Mouse (Mus musculus) CH12.LX (cell line): ENCODE measurements around the gene Abca7. TPM values are rescaled to one million over a fixed set of nuclear protein-coding genes. Genes with fewer than 3 reads are reported as not detected.

Experiments
- DNase-seq: peaks from one replicate; pipeline ENCODE4 v3.0.0-alpha.2; 2013; ENCODE audit errors: extremely low read depth
- H3K27ac ChIP-seq: 2 replicates; pipeline ENCODE4 v1.5.1; 2012; ENCODE audit warnings: low read depth, mild to moderate bottlenecking, control low read depth, moderate library complexity; ENCODE audit not compliant: insufficient read depth
- H3K27me3 ChIP-seq: replicated peaks from 2 replicates; pipeline ENCODE3; 2012; ENCODE audit warnings: inconsistent platforms
- H3K36me3 ChIP-seq, 2 experiments: replicated peaks in 1 of 2; 2 replicates each; pipeline versions ENCODE3 to v1.6.1; 2012; ENCODE audit warnings: inconsistent platforms in 1 of 2, low read length in 1 of 2, mild to moderate bottlenecking in 1 of 2, mixed read lengths in 1 of 2, moderate library complexity in 1 of 2; ENCODE audit not compliant: control insufficient read depth in 1 of 2, insufficient read depth in 1 of 2
- H3K4me1 ChIP-seq, 2 experiments: 2 replicates each; pipeline ENCODE4 v1.6.1; 2012; ENCODE audit warnings: inconsistent platforms in 1 of 2, moderate library complexity in 1 of 2; ENCODE audit not compliant: insufficient read depth in 2 of 2, control insufficient read depth in 1 of 2
- H3K4me2 ChIP-seq: 2 replicates; pipeline ENCODE4 v1.6.1; 2012; ENCODE audit warnings: low read depth, mild to moderate bottlenecking, control low read depth; ENCODE audit not compliant: poor library complexity, insufficient read depth, severe bottlenecking
- H3K4me3 ChIP-seq, 3 experiments: fragments of 150-350 bp in 1 of 3; sonication (generic) in 1 of 3; replicated peaks in 1 of 3; 2 replicates each; pipeline versions ENCODE3 to v1.5.1; 2011 to 2012; ENCODE audit warnings: low read depth in 2 of 3, low read length in 2 of 3, mild to moderate bottlenecking in 2 of 3, moderate library complexity in 2 of 3, control low read depth in 1 of 3, improper control_type of control experiment in 1 of 3, inconsistent platforms in 1 of 3, mixed read lengths in 1 of 3; ENCODE audit not compliant: poor library complexity in 1 of 3
- H3K79me2 ChIP-seq: replicated peaks from 2 replicates; pipeline ENCODE4 v1.6.1; 2012; ENCODE audit warnings: mild to moderate bottlenecking, moderate library complexity; ENCODE audit not compliant: control insufficient read depth, poor library complexity, insufficient read depth, severe bottlenecking; ENCODE audit errors: extremely low read depth
- H3K9ac ChIP-seq: 2 replicates; pipeline ENCODE4 v1.6.1; 2012; ENCODE audit warnings: low read depth, mild to moderate bottlenecking, control low read depth, moderate library complexity; ENCODE audit not compliant: insufficient read depth
- H3K9me3 ChIP-seq: replicated peaks from 2 replicates; pipeline ENCODE3; 2012; ENCODE audit warnings: low read length, inconsistent platforms, mixed read lengths
- BHLHE40 ChIP-seq: IDR thresholded peaks from 2 replicates; pipeline ENCODE4 v1.6.1; 2011; ENCODE audit warnings: mild to moderate bottlenecking, low read depth, low read length, improper control_type of control experiment
- CHD1 ChIP-seq: IDR thresholded peaks from 2 replicates; pipeline ENCODE4 v1.6.1; 2012; ENCODE audit warnings: low read depth, low read length, improper control_type of control experiment, inconsistent platforms
- EP300 ChIP-seq: IDR thresholded peaks from 2 replicates; pipeline ENCODE4 v1.6.1; 2011; ENCODE audit warnings: low read length, improper control_type of control experiment
- ETS1 ChIP-seq: conservative IDR thresholded peaks from 2 replicates; pipeline ENCODE4 v1.6.1; 2012; ENCODE audit warnings: low read depth, mild to moderate bottlenecking, inconsistent platforms, low read length, improper control_type of control experiment, moderate library complexity
- GABPA ChIP-seq: IDR thresholded peaks from 2 replicates; pipeline ENCODE4 v1.6.1; 2012; ENCODE audit warnings: low read depth, low read length, improper control_type of control experiment, inconsistent platforms; ENCODE audit not compliant: insufficient replicate concordance
- KAT2A ChIP-seq: IDR thresholded peaks from 2 replicates; pipeline ENCODE4 v1.6.1; 2012; ENCODE audit warnings: low read length, improper control_type of control experiment, inconsistent platforms; ENCODE audit not compliant: insufficient replicate concordance
- MAFK ChIP-seq: IDR thresholded peaks from 2 replicates; pipeline ENCODE4 v1.6.1; 2011; ENCODE audit warnings: low read length, improper control_type of control experiment; ENCODE audit not compliant: insufficient replicate concordance
- MAZ ChIP-seq: IDR thresholded peaks from 2 replicates; pipeline ENCODE4 v1.6.1; 2012; ENCODE audit warnings: low read depth, mild to moderate bottlenecking, inconsistent platforms, low read length, improper control_type of control experiment, moderate library complexity
- MYC ChIP-seq: IDR thresholded peaks from 2 replicates; pipeline ENCODE4 v1.6.1; 2011; ENCODE audit warnings: low read depth, mild to moderate bottlenecking, improper control_type of control experiment, low read length
- NELFE ChIP-seq: IDR thresholded peaks from 2 replicates; pipeline ENCODE4 v1.6.1; 2011; ENCODE audit warnings: low read depth, low read length, improper control_type of control experiment
- NRF1 ChIP-seq: IDR thresholded peaks from 2 replicates; pipeline ENCODE4 v1.6.1; 2014; ENCODE audit warnings: low read depth, mild to moderate bottlenecking, inconsistent platforms, low read length, improper control_type of control experiment, moderate library complexity
- PAX5 ChIP-seq: IDR thresholded peaks from 2 replicates; pipeline ENCODE4 v1.6.1; 2012; ENCODE audit warnings: low read length, inconsistent platforms, mixed read lengths
- POLR2A ChIP-seq: IDR thresholded peaks from 2 replicates; pipeline ENCODE4 v1.6.1; 2011; ENCODE audit warnings: low read depth, mild to moderate bottlenecking, improper control_type of control experiment, low read length
- POLR2AphosphoS2 ChIP-seq: IDR thresholded peaks from 2 replicates; pipeline ENCODE4 v1.6.1; 2011; ENCODE audit warnings: low read depth, low read length, improper control_type of control experiment
- RAD21 ChIP-seq: IDR thresholded peaks from 2 replicates; pipeline ENCODE4 v1.6.1; 2011; ENCODE audit warnings: low read depth, mild to moderate bottlenecking, low read length, improper control_type of control experiment, moderate library complexity
- RCOR1 ChIP-seq: conservative IDR thresholded peaks from 2 replicates; pipeline ENCODE4 v1.6.1; 2012; ENCODE audit warnings: low read depth, mild to moderate bottlenecking, inconsistent platforms, low read length, improper control_type of control experiment
- SMC3 ChIP-seq: IDR thresholded peaks from 2 replicates; pipeline ENCODE4 v1.6.1; 2011; ENCODE audit warnings: low read depth, low read length, improper control_type of control experiment
- TCF12 ChIP-seq: IDR thresholded peaks from 2 replicates; pipeline ENCODE4 v1.6.1; 2014; ENCODE audit warnings: low read depth, mild to moderate bottlenecking, inconsistent platforms, low read length, improper control_type of control experiment
- USF1 ChIP-seq: IDR thresholded peaks from 2 replicates; pipeline ENCODE4 v1.6.1; 2014; ENCODE audit warnings: low read depth, mild to moderate bottlenecking, inconsistent platforms, low read length, improper control_type of control experiment
- USF2 ChIP-seq: conservative IDR thresholded peaks from 2 replicates; pipeline ENCODE4 v1.6.1; 2011; ENCODE audit warnings: low read depth, low read length, improper control_type of control experiment
- ZC3H11A ChIP-seq: IDR thresholded peaks from 2 replicates; pipeline ENCODE4 v1.6.1; 2012; ENCODE audit warnings: low read depth, mild to moderate bottlenecking, inconsistent platforms, low read length, improper control_type of control experiment
- ZKSCAN1 ChIP-seq: IDR thresholded peaks from 2 replicates; pipeline ENCODE4 v1.6.1; 2012; ENCODE audit warnings: low read depth, inconsistent platforms, low read length, improper control_type of control experiment, borderline replicate concordance
- ZNF384 ChIP-seq: IDR thresholded peaks from 2 replicates; pipeline ENCODE4 v1.6.1; 2012; ENCODE audit warnings: low read depth, low read length, improper control_type of control experiment, inconsistent platforms
- dilution Hi-C: fragments of 300-500 bp; cut with MboI; formaldehyde crosslinking; loops from 2 replicates; pipeline ENCODE4 v1.14.3; 2020; ENCODE audit warnings: low sequenced_read_pairs; ENCODE audit not compliant: extremely low pct_unique_long_range_greater_than_20kb, extremely low pct_ligation_motif_present
- in situ Hi-C: fragments of 300-500 bp; cut with MboI; formaldehyde crosslinking; loops from 3 replicates; pipeline ENCODE4 v1.14.3; 2019; ENCODE audit warnings: low sequenced_read_pairs, low pct_ligation_motif_present, low pct_unique_long_range_greater_than_20kb, mixed read lengths
- polyA plus RNA-seq: library from polyadenylated mRNA; unstranded; fragments of >175 nt; gene quantifications from 2 replicates; pipeline ENCODE4 v1.2.1, GENCODE M21; 2012; ENCODE audit warnings: low read depth; ENCODE audit not compliant: insufficient read length
- total RNA-seq, 2 experiments: library from RNA; depleted of rRNA; stranded (reverse); fragments of 300-350 nt in 1 of 2; fragments of >200 nt in 1 of 2; gene quantifications; 2 replicates each; pipeline ENCODE4 v1.2.3; 2012 to 2014

The Abca7 gene
- total and polyA plus RNA-seq, 3 experiments = 2.3 to 7.0 (median 6.1) TPM

GRCm38 (mm10) chr10:79979401-79980155 is 16.7 kb upstream of the Abca7 start:
- peaks cover 61 to 78% of the 10 kb centered on the region in 2 experiments for H3K36me3 ChIP-seq
- no peak for DNase-seq
- no peak overlapping the region for H3K27ac ChIP-seq
- no peaks in the 10 kb centered on the region for H3K27me3 ChIP-seq
- no peak overlapping the region for H3K4me2 ChIP-seq
- TF ChIP-seq NELFE (no peak), ZC3H11A (no peak), SMC3 (no peak), ZKSCAN1 (no peak), TCF12 (no peak), POLR2A (no peak), EP300 (no peak), GABPA (no peak), USF1 (no peak), RCOR1 (no peak), PAX5 (no peak), MAFK (no peak), POLR2AphosphoS2 (no peak), ETS1 (no peak), RAD21 (no peak), ZNF384 (no peak), USF2 (no peak), NRF1 (no peak)
- H3K4me3 ChIP-seq = no peak overlapping the region
- H3K4me1 ChIP-seq = peaks cover 18 to 34% of the 10 kb centered on the region in 2 experiments
- H3K79me2 ChIP-seq = peaks cover 35% of the 10 kb centered on the region
- in situ Hi-C loops (no loop called here), dilution Hi-C loops (no loop called here)
- H3K9me3 ChIP-seq = peaks cover 17% of the 10 kb centered on the region
- H3K9ac ChIP-seq = no peak overlapping the region

- peaks cover 27 to 43% of the 10 kb centered on the region in 2 experiments for H3K36me3 ChIP-seq
- H3K4me2 ChIP-seq = peak overlapping the region; percentile 85
- peak overlapping the region; percentile 82 for H3K27ac ChIP-seq
- dilution Hi-C loops (no loop called here), in situ Hi-C loops (no loop called here)
- no peak for DNase-seq
- H3K79me2 ChIP-seq = peaks cover 35% of the 10 kb centered on the region
- H3K4me1 ChIP-seq = peaks cover 26 to 60% of the 10 kb centered on the region in 2 experiments
- TF ChIP-seq NRF1 (no peak), BHLHE40 (0 out of 2 replicates have a peak, but pooled peaks have one; percentile 7), CHD1 (peak; percentile 79; the same call in 1 of the 2 replicates), KAT2A (no peak), RCOR1 (peak; percentile 49; the same call in 1 of the 2 replicates), MAZ (no peak), MYC (no peak)
- H3K27me3 ChIP-seq = peaks cover 3% of the 10 kb centered on the region
- peak overlapping the region; percentile 75 to 97 (median 89) for H3K4me3 ChIP-seq
- H3K9ac ChIP-seq = peak overlapping the region; percentile 99
- H3K9me3 ChIP-seq = peaks cover 2% of the 10 kb centered on the region
Observed at GRCm38 (mm10) chr10:79983205-79983604, 13.1 kb upstream of the Abca7 start.
